Mouse (Mus musculus): ENCODE measurements around the gene Ccdc171. TPM values are rescaled to one million over a fixed set of nuclear protein-coding genes. Genes with fewer than 3 reads are reported as not detected.
A peak's percentile ranks its signal among the peaks of the same experiment; 100 is the strongest.
"Not testable (repeated sequence)": the region's sequence is repeated elsewhere in the genome, so short reads cannot be mapped to it uniquely, and the experiment has no call there.

The Ccdc171 gene
- polyA plus RNA-seq, 1 experiment from 2014 or later = 5.8 TPM

DNA sequence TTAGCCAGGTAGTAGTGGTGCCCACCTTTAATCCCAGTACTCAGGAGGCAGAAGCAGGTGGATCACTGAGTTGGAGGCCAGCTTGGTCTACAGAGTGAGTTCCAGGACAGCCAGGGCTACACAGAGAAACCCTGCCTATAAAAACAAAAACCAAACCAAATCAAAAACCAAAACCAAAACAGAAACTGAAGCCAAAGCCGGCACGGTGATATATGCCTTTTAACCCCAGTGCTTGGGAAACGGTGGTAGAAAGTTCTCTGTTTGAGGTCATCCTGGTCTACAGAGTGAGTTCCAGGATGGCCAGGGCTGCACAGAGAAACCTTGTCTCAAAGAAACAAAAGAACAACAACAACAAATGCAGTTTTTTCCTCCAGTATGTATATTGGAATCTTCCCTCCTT, 13.1 kb upstream of the Ccdc171 start:
- no peak overlapping the region for H3K9ac ChIP-seq
- no peak overlapping the region for H3K27ac ChIP-seq
- no peaks in the 10 kb centered on the region for H3K27me3 ChIP-seq
- no peaks in the 10 kb centered on the region for H3K36me3 ChIP-seq
- H3K4me3 ChIP-seq = no peak overlapping the region
- WGBS = 79% methylated on average over 3 of the region's 3 CpGs
- H3K4me2 ChIP-seq (replicated peaks) = no peak overlapping the region
- peaks cover 2% of the 10 kb centered on the region; the same call in 1 of the 2 replicates for H3K4me1 ChIP-seq
- no peak for ATAC-seq (ENCODE audit: low FRiP score)
- no peaks in the 10 kb centered on the region for H3K9me3 ChIP-seq (replicated peaks)

DNA sequence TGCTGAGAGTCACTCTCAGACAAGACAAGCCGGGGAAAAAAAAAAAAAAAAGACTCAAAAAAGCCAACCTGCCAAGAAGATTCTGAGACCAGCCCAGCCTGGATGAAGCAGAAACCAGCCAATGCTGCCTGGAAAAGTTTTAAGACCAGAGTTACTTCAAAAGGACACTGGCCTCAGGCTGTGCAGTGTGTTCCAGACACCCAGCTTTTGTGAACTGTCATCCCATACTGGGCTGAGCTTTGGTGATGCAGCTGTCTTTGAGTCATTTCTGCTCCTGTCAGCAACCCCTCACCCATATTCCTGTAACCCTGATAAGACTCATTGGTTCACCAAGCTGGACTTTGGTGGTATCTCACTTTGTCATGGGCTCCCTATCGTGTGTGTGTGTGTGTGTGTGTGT, 12.7 kb upstream of the Ccdc171 start:
- no peak for ATAC-seq (ENCODE audit: low FRiP score)
- no peaks in the 10 kb centered on the region for H3K9me3 ChIP-seq (replicated peaks)
- no peaks in the 10 kb centered on the region for H3K36me3 ChIP-seq
- H3K4me3 ChIP-seq = no peak overlapping the region
- H3K27me3 ChIP-seq = no peaks in the 10 kb centered on the region
- H3K4me2 ChIP-seq (replicated peaks) = no peak overlapping the region
- H3K9ac ChIP-seq = no peak overlapping the region
- H3K4me1 ChIP-seq = peaks cover 2% of the 10 kb centered on the region; the same call in 1 of the 2 replicates
- no peak overlapping the region for H3K27ac ChIP-seq
- WGBS = 78% methylated on average over 2 of the region's 2 CpGs

GRCm38 (mm10) chr4:83514183-83514582, 11.2 kb upstream of the Ccdc171 start:
- ATAC-seq (ENCODE audit: low FRiP score) = no peak
- H3K9ac ChIP-seq = no peak overlapping the region
- 83% methylated on average over 1 of the region's 1 CpGs for WGBS
- no peaks in the 10 kb centered on the region for H3K27me3 ChIP-seq
- no peak overlapping the region for H3K4me3 ChIP-seq
- H3K4me1 ChIP-seq = 0 out of 2 replicates have a peak, but pooled peaks cover 2% of the 10 kb centered on the region
- H3K4me2 ChIP-seq (replicated peaks) = no peak overlapping the region
- H3K27ac ChIP-seq = no peak overlapping the region
- no peaks in the 10 kb centered on the region for H3K9me3 ChIP-seq (replicated peaks)
- no peaks in the 10 kb centered on the region for H3K36me3 ChIP-seq

DNA sequence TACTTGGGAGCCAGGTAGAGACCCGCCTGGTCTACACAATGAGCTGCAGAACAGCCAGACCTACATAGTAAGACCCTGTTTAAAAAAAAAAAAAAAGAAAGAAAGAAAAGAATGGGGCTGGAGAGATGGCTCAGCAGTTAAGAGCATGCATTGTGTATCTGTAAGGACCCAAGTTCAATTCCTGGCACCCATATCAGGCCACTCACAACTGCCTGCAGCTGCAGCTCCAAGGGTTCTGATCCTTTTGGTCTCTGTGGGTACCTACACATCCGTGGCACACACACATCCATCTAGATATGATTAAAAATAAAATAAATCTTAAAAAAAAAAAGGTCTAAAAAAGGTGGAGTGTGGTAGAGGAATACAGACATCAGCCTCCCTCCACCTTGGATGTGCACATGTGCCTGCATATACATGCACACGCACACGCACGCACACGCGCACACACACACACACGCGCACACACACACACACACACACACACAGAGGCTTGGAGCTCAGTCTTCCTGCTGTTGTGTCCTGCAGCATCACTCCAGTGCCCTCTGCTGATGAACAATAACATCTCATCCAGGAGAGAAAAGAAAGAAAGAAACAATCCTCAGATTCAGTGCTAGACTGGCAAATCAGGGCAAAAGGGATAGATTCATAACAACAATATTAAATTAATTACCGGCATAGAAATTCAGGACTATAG, 10.2 kb upstream of the Ccdc171 start:
- Histone ChIP-seq H3K27ac (no peak overlapping the region), H3K27me3 (no peaks in the 10 kb centered on the region), H3K4me3 (no peak overlapping the region), H3K4me1 (0 out of 2 replicates have a peak, but pooled peaks cover 2% of the 10 kb centered on the region), H3K4me2 (replicated peaks) (no peak overlapping the region), H3K9ac (no peak overlapping the region), H3K36me3 (no peaks in the 10 kb centered on the region), H3K9me3 (replicated peaks) (no peaks in the 10 kb centered on the region)
- no peak for ATAC-seq (ENCODE audit: low FRiP score)
- WGBS = 88% methylated on average over 10 of the region's 10 CpGs

GRCm38 (mm10) chr4:83516144-83516543, 9.2 kb upstream of the Ccdc171 start:
- H3K9ac ChIP-seq; ATAC-seq (ENCODE audit: low FRiP score); H3K9me3 ChIP-seq (replicated peaks); H3K4me3 ChIP-seq; H3K27ac ChIP-seq; H3K4me2 ChIP-seq (replicated peaks); H3K4me1 ChIP-seq; H3K36me3 ChIP-seq; H3K27me3 ChIP-seq: not testable (repeated sequence)
- WGBS = 94% methylated on average over 5 of the region's 6 CpGs

GRCm38 (mm10) chr4:83519148-83519547, 6.2 kb upstream of the Ccdc171 start:
- Histone ChIP-seq H3K36me3 (no peaks in the 10 kb centered on the region), H3K4me2 (replicated peaks) (no peak overlapping the region), H3K9me3 (replicated peaks) (no peaks in the 10 kb centered on the region), H3K4me1 (peaks cover 4% of the 10 kb centered on the region), H3K9ac (no peak overlapping the region), H3K27me3 (no peaks in the 10 kb centered on the region), H3K4me3 (no peak overlapping the region), H3K27ac (no peak overlapping the region)
- no peak for ATAC-seq (ENCODE audit: low FRiP score)
- WGBS = 74% methylated on average over 2 of the region's 2 CpGs

- peaks cover 7% of the 10 kb centered on the region for H3K4me1 ChIP-seq
These were observed 5.5 kb upstream of the Ccdc171 start for GRCm38 (mm10) chr4:83519807-83520206.

DNA sequence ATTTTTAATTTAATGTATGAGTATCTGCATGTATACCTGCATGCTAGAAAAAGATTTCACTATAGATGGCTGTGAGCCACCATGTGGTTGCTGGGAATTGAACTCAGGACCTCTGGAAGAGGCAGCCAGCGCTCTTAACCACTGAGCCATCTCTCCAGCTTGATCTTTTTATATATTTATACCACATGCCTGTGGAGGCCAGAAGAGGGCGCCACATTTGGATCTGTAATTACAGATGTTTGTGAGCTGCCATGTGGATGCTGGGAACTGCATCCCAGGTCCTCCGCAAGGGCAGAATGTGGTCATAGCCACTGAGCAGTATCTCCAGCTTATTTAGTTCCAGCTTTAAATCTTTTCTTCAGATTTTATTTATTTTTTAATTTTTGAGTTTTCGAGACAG, 5.0 kb upstream of the Ccdc171 start:
- Histone ChIP-seq H3K4me1 (peaks cover 7% of the 10 kb centered on the region), H3K4me2 (replicated peaks) (no peak overlapping the region), H3K9ac (no peak overlapping the region), H3K27me3 (no peaks in the 10 kb centered on the region), H3K27ac (no peak overlapping the region), H3K36me3 (no peaks in the 10 kb centered on the region), H3K9me3 (replicated peaks) (no peaks in the 10 kb centered on the region), H3K4me3 (no peak overlapping the region)
- WGBS = 80% methylated on average over 4 of the region's 4 CpGs
- no peak for ATAC-seq (ENCODE audit: low FRiP score)

More at GRCm38 (mm10) chr4:83519807-83520206, 5.5 kb upstream of the Ccdc171 start:
- Histone ChIP-seq H3K27ac (no peak overlapping the region), H3K9me3 (replicated peaks) (no peaks in the 10 kb centered on the region), H3K36me3 (no peaks in the 10 kb centered on the region), H3K27me3 (no peaks in the 10 kb centered on the region), H3K4me3 (no peak overlapping the region), H3K4me2 (replicated peaks) (no peak overlapping the region), H3K9ac (no peak overlapping the region)
- no peak for ATAC-seq (ENCODE audit: low FRiP score)

DNA sequence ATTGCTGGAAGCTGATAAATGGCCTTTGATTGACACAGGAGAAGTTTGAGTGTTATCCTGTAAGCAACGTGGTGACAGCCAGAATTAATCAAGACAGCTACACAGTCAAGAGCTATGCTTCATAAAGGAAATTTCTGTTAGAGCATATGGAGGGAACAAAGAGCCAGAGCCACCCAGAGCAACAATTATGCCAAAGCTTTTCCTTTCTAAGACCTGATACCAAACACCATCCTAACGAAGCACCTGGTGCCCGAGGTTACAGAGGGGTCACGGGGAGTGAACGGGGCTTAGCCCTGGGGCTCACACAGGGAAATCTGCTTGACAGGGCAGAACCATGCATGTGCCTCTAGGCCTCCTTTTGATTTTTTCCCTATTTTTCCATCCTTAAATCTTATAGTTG, 3.3 kb upstream of the Ccdc171 start:
- Histone ChIP-seq H3K4me3 (no peak overlapping the region), H3K4me2 (replicated peaks) (no peak overlapping the region), H3K9me3 (replicated peaks) (no peaks in the 10 kb centered on the region), H3K4me1 (peaks cover 15% of the 10 kb centered on the region), H3K36me3 (no peaks in the 10 kb centered on the region), H3K27ac (no peak overlapping the region), H3K9ac (no peak overlapping the region), H3K27me3 (no peaks in the 10 kb centered on the region)
- WGBS = 44% methylated on average over 5 of the region's 5 CpGs
- no peak for ATAC-seq (ENCODE audit: low FRiP score)

DNA sequence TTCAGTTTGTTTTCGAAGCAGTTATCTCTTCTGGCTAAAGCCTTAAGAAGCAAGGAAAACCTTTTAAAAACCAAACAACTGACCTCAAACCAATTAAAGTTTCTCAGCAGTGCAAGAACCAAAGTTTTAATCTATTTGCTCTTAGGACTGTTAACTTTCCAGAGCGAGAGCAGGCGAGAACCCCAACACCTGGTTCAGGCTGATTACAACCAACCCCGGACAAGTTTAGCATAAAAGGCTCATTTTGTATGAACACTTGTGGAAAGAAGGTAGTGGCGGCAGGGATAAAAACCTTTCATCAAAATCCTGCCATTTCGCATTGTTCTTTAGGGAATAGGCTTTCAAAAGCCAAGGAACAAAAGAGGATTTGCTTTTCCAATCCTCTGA, 896 bp upstream of the Ccdc171 start:
- ATAC-seq (ENCODE audit: low FRiP score) = peak; percentile 9
- H3K4me2 ChIP-seq (replicated peaks) = peak overlapping the region; percentile 77
- 13% methylated on average over 6 of the region's 6 CpGs for WGBS
- no peaks in the 10 kb centered on the region for H3K27me3 ChIP-seq
- H3K27ac ChIP-seq = peak overlapping the region; percentile 99
- peak overlapping the region; percentile 80 for H3K9ac ChIP-seq
- H3K4me1 ChIP-seq = peaks cover 15% of the 10 kb centered on the region
- no peaks in the 10 kb centered on the region for H3K36me3 ChIP-seq
- H3K9me3 ChIP-seq (replicated peaks) = no peaks in the 10 kb centered on the region
- peak overlapping the region; percentile 70 for H3K4me3 ChIP-seq

DNA sequence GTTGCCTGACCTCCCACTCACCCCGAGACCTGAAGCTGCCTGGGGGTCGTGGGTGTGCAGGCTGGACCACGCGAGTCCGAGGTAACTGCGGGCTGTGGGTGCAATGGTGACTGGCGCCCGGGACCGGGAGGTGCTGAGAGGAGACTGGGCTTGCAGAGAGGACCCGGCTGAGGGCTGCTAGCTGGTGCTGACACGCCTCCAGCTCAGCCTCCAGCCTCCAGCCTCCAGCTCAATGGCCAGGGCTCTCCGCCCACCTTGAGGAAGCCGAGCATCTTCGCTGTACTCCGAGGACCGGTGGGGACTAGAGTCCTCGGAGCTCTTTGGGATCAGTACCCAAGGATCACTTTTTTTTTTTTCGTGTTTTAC, 328 bp downstream of the Ccdc171 start:
- under 1% methylated on average over 18 of the region's 18 CpGs for WGBS
- peak overlapping the region; percentile 77 for H3K4me2 ChIP-seq (replicated peaks)
- ATAC-seq (ENCODE audit: low FRiP score) = peak; percentile 71
- peaks cover 15% of the 10 kb centered on the region for H3K4me1 ChIP-seq
- peak overlapping the region; percentile 77 for H3K9ac ChIP-seq
- H3K27ac ChIP-seq = peak overlapping the region; percentile 99
- no peaks in the 10 kb centered on the region for H3K27me3 ChIP-seq
- no peaks in the 10 kb centered on the region for H3K9me3 ChIP-seq (replicated peaks)
- no peaks in the 10 kb centered on the region for H3K36me3 ChIP-seq
- peak overlapping the region; percentile 70 for H3K4me3 ChIP-seq

- H3K9me3 ChIP-seq (replicated peaks) = no peaks in the 10 kb centered on the region
- ATAC-seq (ENCODE audit: low FRiP score) = no peak
- peaks cover 15% of the 10 kb centered on the region for H3K4me1 ChIP-seq
- H3K4me3 ChIP-seq = peak overlapping the region; percentile 70
- 9% methylated on average over 13 of the region's 13 CpGs for WGBS
- H3K27ac ChIP-seq = no peak overlapping the region
- H3K36me3 ChIP-seq = no peaks in the 10 kb centered on the region
- H3K9ac ChIP-seq = no peak overlapping the region
- peak overlapping the region; percentile 77 for H3K4me2 ChIP-seq (replicated peaks)
- H3K27me3 ChIP-seq = no peaks in the 10 kb centered on the region
These were observed 1.1 kb downstream of the Ccdc171 start for GRCm38 (mm10) chr4:83526270-83526987.

DNA sequence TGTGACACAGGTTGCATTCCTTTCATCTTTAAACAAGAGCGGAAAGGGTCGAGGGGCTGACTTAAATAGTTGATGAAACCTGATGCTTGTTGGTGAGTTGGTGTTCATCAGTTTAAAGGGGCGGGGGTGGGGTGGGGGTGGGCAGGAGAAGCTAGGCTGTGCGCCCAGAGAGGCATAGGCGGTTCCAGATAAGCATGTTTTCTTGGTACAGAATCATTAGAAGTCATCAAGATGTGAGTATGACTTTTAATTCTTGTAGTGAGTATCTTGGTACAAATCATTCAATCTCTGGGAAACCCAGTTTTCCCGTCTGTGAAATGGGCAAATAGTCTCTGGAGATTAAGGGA, 1.6 kb downstream of the Ccdc171 start:
- Histone ChIP-seq H3K4me3 (no peak overlapping the region), H3K27me3 (no peaks in the 10 kb centered on the region), H3K9me3 (replicated peaks) (no peaks in the 10 kb centered on the region), H3K4me2 (replicated peaks) (no peak overlapping the region), H3K4me1 (peaks cover 15% of the 10 kb centered on the region), H3K36me3 (no peaks in the 10 kb centered on the region), H3K9ac (no peak overlapping the region), H3K27ac (no peak overlapping the region)
- WGBS = 67% methylated on average over 6 of the region's 6 CpGs
- no peak for ATAC-seq (ENCODE audit: low FRiP score)

Measured in hindbrain, embryonic 12.5 days (tissue).